Mouse (Mus musculus) splenic B cell, adult 2 months (primary cell): ENCODE data around the gene Podxl2.

Experiments
- DNase-seq: peaks from one replicate; pipeline ENCODE4 v3.0.0-alpha.2; 2011; ENCODE audit warnings: low read depth, low spot score
- H3K27me3 ChIP-seq: 2 replicates; pipeline ENCODE4 v1.6.1; 2012; ENCODE audit warnings: mild to moderate bottlenecking, low read length, moderate library complexity, mixed read lengths; ENCODE audit not compliant: control insufficient read depth, poor library complexity, insufficient read depth, severe bottlenecking
- H3K36me3 ChIP-seq: 2 replicates; pipeline ENCODE4 v1.6.1; 2012; ENCODE audit warnings: mild to moderate bottlenecking, low read length, moderate library complexity, mixed read lengths; ENCODE audit not compliant: control insufficient read depth, poor library complexity, insufficient read depth, severe bottlenecking

Gene Podxl2

GRCm38 (mm10) chr6:88844901-88845565 lies 29.8 kb downstream of the Podxl2 start:
- H3K27me3 ChIP-seq, result no peaks in the 10 kb centered on the region
- no peaks in the 10 kb centered on the region for H3K36me3 ChIP-seq
- DNase-seq, result no peak

GRCm38 (mm10) chr6:88843781-88844725 lies 30.8 kb downstream of the Podxl2 start:
- no peaks in the 10 kb centered on the region for H3K36me3 ChIP-seq
- H3K27me3 ChIP-seq, result no peaks in the 10 kb centered on the region
- no peak for DNase-seq

GRCm38 (mm10) chr6:88843241-88843640 lies 31.6 kb downstream of the Podxl2 start:
- H3K27me3 ChIP-seq, result no peaks in the 10 kb centered on the region
- no peak for DNase-seq
- H3K36me3 ChIP-seq, result no peaks in the 10 kb centered on the region

- DNase-seq, result peak; percentile 44
- no peaks in the 10 kb centered on the region for H3K36me3 ChIP-seq
- H3K27me3 ChIP-seq, result no peaks in the 10 kb centered on the region
These were observed 32.1 kb downstream of the Podxl2 start for GRCm38 (mm10) chr6:88842731-88843151.

GRCm38 (mm10) chr6:88841781-88842689 lies 32.8 kb downstream of the Podxl2 start, which contains the start of gene Abtb1:
Abtb1 (minus strand) TSS chr6:88841984.
- no peaks in the 10 kb centered on the region for H3K27me3 ChIP-seq
- peak; percentile 100 for DNase-seq
- no peaks in the 10 kb centered on the region for H3K36me3 ChIP-seq

- Histone ChIP-seq H3K36me3 (no peaks in the 10 kb centered on the region; the same call in 1 of the 2 replicates), H3K27me3 (no peaks in the 10 kb centered on the region)
- no peak for DNase-seq
These were observed 33.4 kb downstream of the Podxl2 start for GRCm38 (mm10) chr6:88841514-88841780.

- Histone ChIP-seq H3K36me3 (no peaks in the 10 kb centered on the region; the same call in 1 of the 2 replicates), H3K27me3 (no peaks in the 10 kb centered on the region)
- peak; percentile 26 for DNase-seq
These were observed 33.9 kb downstream of the Podxl2 start for GRCm38 (mm10) chr6:88840791-88841513.

GRCm38 (mm10) chr6:88840211-88840610 lies 34.6 kb downstream of the Podxl2 start:
- DNase-seq, result no peak
- H3K36me3 ChIP-seq, result no peaks in the 10 kb centered on the region; the same call in 1 of the 2 replicates
- H3K27me3 ChIP-seq, result no peaks in the 10 kb centered on the region

GRCm38 (mm10) chr6:88839135-88839970 lies 35.5 kb downstream of the Podxl2 start:
- Histone ChIP-seq H3K36me3 (no peaks in the 10 kb centered on the region; the same call in 1 of the 2 replicates), H3K27me3 (no peaks in the 10 kb centered on the region)
- DNase-seq, result no peak

GRCm38 (mm10) chr6:88838613-88839012 lies 36.2 kb downstream of the Podxl2 start:
- DNase-seq, result no peak
- no peaks in the 10 kb centered on the region; the same call in 1 of the 2 replicates for H3K36me3 ChIP-seq
- H3K27me3 ChIP-seq, result no peaks in the 10 kb centered on the region

GRCm38 (mm10) chr6:88837999-88838398 lies 36.8 kb downstream of the Podxl2 start:
- Histone ChIP-seq H3K36me3 (no peaks in the 10 kb centered on the region; the same call in 1 of the 2 replicates), H3K27me3 (no peaks in the 10 kb centered on the region)
- DNase-seq, result no peak

- no peaks in the 10 kb centered on the region for H3K27me3 ChIP-seq
- DNase-seq, result no peak
- H3K36me3 ChIP-seq, result no peaks in the 10 kb centered on the region; the same call in 1 of the 2 replicates
These were observed 38.5 kb downstream of the Podxl2 start for GRCm38 (mm10) chr6:88836178-88836819.

GRCm38 (mm10) chr6:88835047-88835446 lies 39.8 kb downstream of the Podxl2 start:
- Histone ChIP-seq H3K27me3 (no peaks in the 10 kb centered on the region), H3K36me3 (no peaks in the 10 kb centered on the region; the same call in 1 of the 2 replicates)
- no peak for DNase-seq
